Mouse (Mus musculus): ENCODE data around the gene Ptp4a2. TPM values are rescaled to one million over a fixed set of nuclear protein-coding genes. Genes with fewer than 3 reads are reported as not detected.
A peak's percentile ranks its signal among the peaks of the same experiment; 100 is the strongest.

Ptp4a2 gene
- polyA plus RNA-seq, 1 experiment from 2014 or later, result 316 TPM

- Histone ChIP-seq H3K27ac (replicated peaks) (peak overlapping the region; percentile 75), H3K4me3 (replicated peaks) (no peak overlapping the region), H3K36me3 (no peaks in the 10 kb centered on the region), H3K4me1 (peaks cover 24% of the 10 kb centered on the region), H3K4me2 (replicated peaks) (no peak overlapping the region), H3K9me3 (replicated peaks) (no peaks in the 10 kb centered on the region), H3K9ac (no peak overlapping the region), H3K27me3 (no peaks in the 10 kb centered on the region)
- WGBS, result 6% methylated on average over 3 of the region's 3 CpGs
- ATAC-seq (ENCODE audit: insufficient number of reproducible peaks, low FRiP score, low TSS enrichment, low read depth), result peak; percentile 68
Observed at GRCm38 (mm10) chr4:129782857-129783331, 28.1 kb upstream of the Ptp4a2 start.

GRCm38 (mm10) chr4:129783506-129783905, 27.5 kb upstream of the Ptp4a2 start:
- ATAC-seq (ENCODE audit: insufficient number of reproducible peaks, low FRiP score, low TSS enrichment, low read depth), result no peak
- Histone ChIP-seq H3K36me3 (no peaks in the 10 kb centered on the region), H3K9me3 (replicated peaks) (no peaks in the 10 kb centered on the region), H3K9ac (no peak overlapping the region), H3K4me1 (peaks cover 24% of the 10 kb centered on the region), H3K4me3 (replicated peaks) (no peak overlapping the region), H3K27ac (replicated peaks) (peak overlapping the region; percentile 75; the same call in 1 of the 2 replicates), H3K27me3 (no peaks in the 10 kb centered on the region), H3K4me2 (replicated peaks) (no peak overlapping the region)
- WGBS, result 62% methylated on average over 5 of the region's 5 CpGs

GRCm38 (mm10) chr4:129785178-129785577, 25.8 kb upstream of the Ptp4a2 start:
- Histone ChIP-seq H3K4me2 (replicated peaks) (no peak overlapping the region), H3K36me3 (no peaks in the 10 kb centered on the region), H3K9ac (no peak overlapping the region), H3K9me3 (replicated peaks) (no peaks in the 10 kb centered on the region), H3K4me3 (replicated peaks) (no peak overlapping the region), H3K27me3 (no peaks in the 10 kb centered on the region), H3K4me1 (peaks cover 24% of the 10 kb centered on the region), H3K27ac (replicated peaks) (no peak overlapping the region)
- under 1% methylated on average over 4 of the region's 4 CpGs for WGBS
- no peak for ATAC-seq (ENCODE audit: insufficient number of reproducible peaks, low FRiP score, low TSS enrichment, low read depth)

GRCm38 (mm10) chr4:129788693-129789092, 22.3 kb upstream of the Ptp4a2 start:
- ATAC-seq (ENCODE audit: insufficient number of reproducible peaks, low FRiP score, low TSS enrichment, low read depth), result no peak
- Histone ChIP-seq H3K36me3 (no peaks in the 10 kb centered on the region), H3K4me2 (replicated peaks) (no peak overlapping the region), H3K9me3 (replicated peaks) (no peaks in the 10 kb centered on the region), H3K9ac (no peak overlapping the region), H3K4me3 (replicated peaks) (no peak overlapping the region), H3K4me1 (peaks cover 8% of the 10 kb centered on the region; the same call in 1 of the 2 replicates), H3K27ac (replicated peaks) (no peak overlapping the region), H3K27me3 (no peaks in the 10 kb centered on the region)
- 37% methylated on average over 8 of the region's 8 CpGs for WGBS

- no peak for ATAC-seq (ENCODE audit: insufficient number of reproducible peaks, low FRiP score, low TSS enrichment, low read depth)
- no peak overlapping the region for H3K9ac ChIP-seq
- H3K4me1 ChIP-seq, result peaks cover 13% of the 10 kb centered on the region
- 93% methylated on average over 2 of the region's 2 CpGs for WGBS
- no peak overlapping the region for H3K4me3 ChIP-seq (replicated peaks)
- H3K36me3 ChIP-seq, result no peaks in the 10 kb centered on the region
- H3K4me2 ChIP-seq (replicated peaks), result no peak overlapping the region
- H3K9me3 ChIP-seq (replicated peaks), result no peaks in the 10 kb centered on the region
- no peak overlapping the region for H3K27ac ChIP-seq (replicated peaks)
- H3K27me3 ChIP-seq, result no peaks in the 10 kb centered on the region
Observed at GRCm38 (mm10) chr4:129789635-129790034, 21.4 kb upstream of the Ptp4a2 start.

- Histone ChIP-seq H3K4me2 (replicated peaks) (no peak overlapping the region), H3K9me3 (replicated peaks) (no peaks in the 10 kb centered on the region), H3K27me3 (no peaks in the 10 kb centered on the region), H3K4me1 (peaks cover 21% of the 10 kb centered on the region), H3K36me3 (no peaks in the 10 kb centered on the region), H3K27ac (replicated peaks) (no peak overlapping the region), H3K4me3 (replicated peaks) (no peak overlapping the region), H3K9ac (no peak overlapping the region)
- ATAC-seq (ENCODE audit: insufficient number of reproducible peaks, low FRiP score, low TSS enrichment, low read depth), result no peak
- 65% methylated on average over 3 of the region's 3 CpGs for WGBS
Observed at GRCm38 (mm10) chr4:129790475-129790874, 20.5 kb upstream of the Ptp4a2 start.

GRCm38 (mm10) chr4:129791399-129791798, 19.6 kb upstream of the Ptp4a2 start:
- Histone ChIP-seq H3K4me1 (peaks cover 29% of the 10 kb centered on the region), H3K27ac (replicated peaks) (no peak overlapping the region), H3K27me3 (no peaks in the 10 kb centered on the region), H3K4me2 (replicated peaks) (no peak overlapping the region), H3K36me3 (no peaks in the 10 kb centered on the region), H3K4me3 (replicated peaks) (no peak overlapping the region), H3K9me3 (replicated peaks) (no peaks in the 10 kb centered on the region), H3K9ac (no peak overlapping the region)
- WGBS, result 15% methylated on average over 1 of the region's 1 CpGs
- ATAC-seq (ENCODE audit: insufficient number of reproducible peaks, low FRiP score, low TSS enrichment, low read depth), result no peak

GRCm38 (mm10) chr4:129792666-129793202, 18.3 kb upstream of the Ptp4a2 start:
- Histone ChIP-seq H3K9ac (no peak overlapping the region), H3K4me1 (peaks cover 29% of the 10 kb centered on the region), H3K4me3 (replicated peaks) (no peak overlapping the region), H3K4me2 (replicated peaks) (no peak overlapping the region), H3K27ac (replicated peaks) (no peak overlapping the region), H3K9me3 (replicated peaks) (no peaks in the 10 kb centered on the region), H3K27me3 (no peaks in the 10 kb centered on the region), H3K36me3 (no peaks in the 10 kb centered on the region)
- WGBS, result 87% methylated on average over 7 of the region's 7 CpGs
- no peak for ATAC-seq (ENCODE audit: insufficient number of reproducible peaks, low FRiP score, low TSS enrichment, low read depth)

- no peak overlapping the region for H3K9ac ChIP-seq
- WGBS, result 66% methylated on average over 5 of the region's 5 CpGs
- no peak for ATAC-seq (ENCODE audit: insufficient number of reproducible peaks, low FRiP score, low TSS enrichment, low read depth)
- no peak overlapping the region for H3K4me2 ChIP-seq (replicated peaks)
- H3K4me3 ChIP-seq (replicated peaks), result no peak overlapping the region
- H3K36me3 ChIP-seq, result no peaks in the 10 kb centered on the region
- no peaks in the 10 kb centered on the region for H3K9me3 ChIP-seq (replicated peaks)
- no peak overlapping the region for H3K27ac ChIP-seq (replicated peaks)
- no peaks in the 10 kb centered on the region for H3K27me3 ChIP-seq
- H3K4me1 ChIP-seq, result peaks cover 29% of the 10 kb centered on the region
Observed at GRCm38 (mm10) chr4:129793713-129794329, 17.2 kb upstream of the Ptp4a2 start.

GRCm38 (mm10) chr4:129795151-129795860, 15.7 kb upstream of the Ptp4a2 start:
- Histone ChIP-seq H3K9me3 (replicated peaks) (no peaks in the 10 kb centered on the region), H3K4me1 (peaks cover 29% of the 10 kb centered on the region), H3K9ac (no peak overlapping the region; the same call in 1 of the 2 replicates), H3K36me3 (no peaks in the 10 kb centered on the region), H3K4me3 (replicated peaks) (peak overlapping the region; percentile 12), H3K4me2 (replicated peaks) (peak overlapping the region; percentile 44), H3K27me3 (no peaks in the 10 kb centered on the region), H3K27ac (replicated peaks) (peak overlapping the region; percentile 91)
- WGBS, result 7% methylated on average over 17 of the region's 17 CpGs
- ATAC-seq (ENCODE audit: insufficient number of reproducible peaks, low FRiP score, low TSS enrichment, low read depth), result peak; percentile 84

GRCm38 (mm10) chr4:129795861-129796260, 15.2 kb upstream of the Ptp4a2 start:
- H3K27ac ChIP-seq (replicated peaks), result peak overlapping the region; percentile 91
- H3K27me3 ChIP-seq, result no peaks in the 10 kb centered on the region
- H3K9ac ChIP-seq, result no peak overlapping the region
- no peaks in the 10 kb centered on the region for H3K36me3 ChIP-seq
- H3K4me3 ChIP-seq (replicated peaks), result peak overlapping the region; percentile 12
- 30% methylated on average over 8 of the region's 8 CpGs for WGBS
- peaks cover 29% of the 10 kb centered on the region for H3K4me1 ChIP-seq
- no peaks in the 10 kb centered on the region for H3K9me3 ChIP-seq (replicated peaks)
- H3K4me2 ChIP-seq (replicated peaks), result peak overlapping the region; percentile 44
- ATAC-seq (ENCODE audit: insufficient number of reproducible peaks, low FRiP score, low TSS enrichment, low read depth), result no peak

Measured in embryonic facial prominence, embryonic 15.5 days (tissue).